Mouse (Mus musculus) heart, adult 2 months (tissue): ENCODE measurements around the gene Mfn1. TPM values are rescaled to one million over a fixed set of nuclear protein-coding genes. Genes with fewer than 3 reads are reported as not detected.

Experiments used
- DNase-seq, 2 experiments: peaks; one replicate each; pipeline ENCODE4 v3.0.0; 2021
- H3K27ac ChIP-seq: fragments of 200-600 bp; 2 replicates; pipeline ENCODE4 v1.8.1; 2022
- H3K27me3 ChIP-seq: fragments of 200-500 bp; 2 replicates; pipeline ENCODE4 v1.6.1; 2012; ENCODE audit warnings: mild to moderate bottlenecking, low read length, inconsistent platforms, mixed read lengths; ENCODE audit not compliant: control insufficient read depth, insufficient read depth
- H3K36me3 ChIP-seq: fragments of 200-500 bp; 2 replicates; pipeline ENCODE4 v1.6.1; 2012; ENCODE audit warnings: low read length, inconsistent platforms; ENCODE audit not compliant: control insufficient read depth, insufficient read depth
- H3K4me1 ChIP-seq: fragments of 200-500 bp; 2 replicates; pipeline ENCODE4 v1.6.1; 2011; ENCODE audit warnings: low read length; ENCODE audit not compliant: control insufficient read depth, insufficient read depth
- H3K4me3 ChIP-seq: fragments of 200-600 bp; 2 replicates; pipeline ENCODE4 v1.8.1; 2022
- H3K79me2 ChIP-seq: fragments of 200-500 bp; replicated peaks from 2 replicates; pipeline ENCODE4 v1.6.1; 2012; ENCODE audit warnings: mild to moderate bottlenecking, inconsistent platforms, low read length, moderate library complexity, mixed read lengths; ENCODE audit not compliant: control insufficient read depth, insufficient read depth
- H3K9ac ChIP-seq: fragments of 200-500 bp; 2 replicates; pipeline ENCODE4 v1.6.1; 2012; ENCODE audit warnings: low read depth, mild to moderate bottlenecking, control low read depth, inconsistent platforms, low read length, mixed read lengths
- CTCF ChIP-seq: fragments of 200-600 bp; IDR thresholded peaks from 2 replicates; pipeline ENCODE4 v1.8.1; 2022; ENCODE audit warnings: antibody characterized with exemption, mild to moderate bottlenecking, moderate library complexity
- EP300 ChIP-seq: fragments of 200-500 bp; IDR thresholded peaks from 2 replicates; pipeline ENCODE4 v1.6.1; 2011; ENCODE audit warnings: low read depth, low read length, control low read depth; ENCODE audit not compliant: insufficient read depth
- POLR2A ChIP-seq: fragments of 200-500 bp; IDR thresholded peaks from 2 replicates; pipeline ENCODE4 v1.6.1; 2011; ENCODE audit warnings: mild to moderate bottlenecking, low read depth, low read length, control low read depth; ENCODE audit not compliant: insufficient read depth
- WGBS: fragments of 180-500 bp; shearing (Covaris S2); methylation state at CpG from one replicate; pipeline ENCODE4 v1.1.7; 2018; 5-methylcytosine and 5-hydroxymethylcytosine counted together
- intact Hi-C: fragments of 180-260 bp; cut with DNase I; formaldehyde crosslinking; loops from one replicate; pipeline ENCODE4 v1.15.1; 2025
- polyA plus RNA-seq: library from polyadenylated mRNA; depleted of rRNA; stranded (reverse); fragments of >200 nt; gene quantifications from 2 replicates; pipeline ENCODE4 v1.2.3, GENCODE M21; 2012
- total RNA-seq, 2 experiments: library from RNA; stranded (reverse); gene quantifications; 2 replicates each; pipeline ENCODE4 v1.2.3; 2021

Gene Mfn1
- total and polyA plus RNA-seq, 3 experiments = 80.0 to 501 (median 384) TPM

DNA sequence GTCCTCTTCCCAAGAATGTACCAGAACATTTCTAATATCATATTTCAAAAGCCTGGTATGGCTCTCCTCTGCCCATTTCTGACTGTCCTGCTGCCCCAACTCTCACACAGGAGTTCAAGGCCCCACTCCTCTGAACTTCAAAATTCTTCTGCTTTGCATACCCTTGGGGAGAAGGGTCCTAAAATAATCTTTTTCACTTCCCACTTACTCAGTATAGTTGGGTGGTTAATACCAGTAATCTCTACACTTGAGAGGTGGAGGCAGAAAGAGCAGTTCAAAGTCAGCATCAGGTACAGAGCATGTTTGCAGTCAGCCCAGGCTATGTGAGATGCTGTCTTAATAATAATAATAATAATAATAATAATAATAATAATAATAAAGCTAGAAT is 38.3 kb upstream of the Mfn1 start:
- no peak overlapping the region for H3K9ac ChIP-seq
- H3K27ac ChIP-seq = no peak overlapping the region
- no peaks in the 10 kb centered on the region for H3K27me3 ChIP-seq
- TF ChIP-seq POLR2A = no peak
- no peak for TF ChIP-seq CTCF
- no peak for TF ChIP-seq EP300
- intact Hi-C loops = no loop called here
- H3K4me3 ChIP-seq = no peak overlapping the region
- H3K4me1 ChIP-seq = no peaks in the 10 kb centered on the region
- DNase-seq = no peak
- H3K36me3 ChIP-seq = no peaks in the 10 kb centered on the region
- no peaks in the 10 kb centered on the region for H3K79me2 ChIP-seq

DNA sequence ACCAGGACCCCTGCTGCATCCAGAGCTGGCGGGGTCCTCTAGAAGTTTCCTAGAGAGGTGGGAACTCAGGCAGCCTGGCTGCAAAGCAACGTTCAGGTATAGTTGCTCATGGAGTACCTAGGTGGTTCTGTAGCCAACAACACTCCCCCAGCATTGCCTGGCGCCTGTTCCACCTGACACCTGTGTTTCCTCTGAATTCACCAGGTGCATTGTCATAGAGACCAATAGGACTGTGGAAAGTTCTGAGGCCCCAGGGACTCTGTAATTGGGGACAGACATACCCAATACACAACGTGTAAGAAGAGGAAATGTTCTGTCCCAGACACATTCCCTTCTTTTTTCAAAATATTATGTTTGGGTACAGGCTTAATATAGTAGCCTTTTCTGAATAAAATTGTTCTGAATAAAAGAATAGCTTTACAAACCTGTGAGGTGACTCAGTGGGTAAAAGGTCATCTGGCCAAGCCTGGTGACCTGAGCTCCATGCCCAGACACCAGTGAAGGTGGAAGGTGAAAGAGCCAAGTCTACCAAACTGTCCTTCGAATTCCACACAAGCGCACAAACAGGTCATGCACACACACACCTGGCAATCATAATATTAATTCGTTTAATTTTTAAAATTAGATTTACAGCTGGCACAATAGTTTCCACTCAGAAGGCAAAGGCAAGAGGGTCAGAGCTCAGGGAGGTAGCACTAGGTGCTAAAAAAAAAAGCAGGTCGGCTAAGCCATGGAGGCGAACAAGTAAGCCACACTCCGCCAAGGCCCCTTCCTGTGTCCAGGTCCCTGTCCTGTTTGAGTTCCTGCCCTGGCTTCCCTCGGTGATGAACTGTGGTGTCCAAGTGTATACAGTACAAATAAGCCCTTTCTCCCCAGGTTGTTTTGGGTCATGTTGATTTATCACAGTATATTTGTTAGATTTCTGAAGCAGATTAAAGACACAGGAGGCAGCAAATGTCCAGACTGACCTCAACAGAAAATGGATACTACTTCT is 36.9 kb upstream of the Mfn1 start, which contains the start of gene Kcnmb3:
Gene Kcnmb3, minus strand, starts transcription at position 135 of the 994 bp plus-strand sequence.
- no peak within 1 kb of the TSS for H3K27ac ChIP-seq
- TF ChIP-seq EP300 = no peak
- WGBS = 71% methylated on average over 11 of the region's 11 CpGs
- H3K27me3 ChIP-seq = no peaks in the 10 kb centered on the region
- H3K9ac ChIP-seq = no peak within 1 kb of the TSS
- no peaks in the 10 kb centered on the region for H3K4me1 ChIP-seq
- intact Hi-C loops = no loop called here
- DNase-seq = no peak
- H3K79me2 ChIP-seq = no peaks in the 10 kb centered on the region
- no peak within 1 kb of the TSS for H3K4me3 ChIP-seq
- H3K36me3 ChIP-seq = no peaks in the 10 kb centered on the region

GRCm38 (mm10) chr3:32494387-32495087 is 34.7 kb upstream of the Mfn1 start:
- intact Hi-C loops = no loop called here
- H3K27me3 ChIP-seq = no peaks in the 10 kb centered on the region
- no peak overlapping the region for H3K9ac ChIP-seq
- TF ChIP-seq CTCF (peak; percentile 59), EP300 (no peak)
- no peak overlapping the region for H3K4me3 ChIP-seq
- WGBS = 84% methylated on average over 8 of the region's 8 CpGs
- no peaks in the 10 kb centered on the region for H3K79me2 ChIP-seq
- DNase-seq = peak in 1 of 2 experiments; percentile 21
- H3K36me3 ChIP-seq = no peaks in the 10 kb centered on the region
- H3K27ac ChIP-seq = no peak overlapping the region
- H3K4me1 ChIP-seq = no peaks in the 10 kb centered on the region

DNA sequence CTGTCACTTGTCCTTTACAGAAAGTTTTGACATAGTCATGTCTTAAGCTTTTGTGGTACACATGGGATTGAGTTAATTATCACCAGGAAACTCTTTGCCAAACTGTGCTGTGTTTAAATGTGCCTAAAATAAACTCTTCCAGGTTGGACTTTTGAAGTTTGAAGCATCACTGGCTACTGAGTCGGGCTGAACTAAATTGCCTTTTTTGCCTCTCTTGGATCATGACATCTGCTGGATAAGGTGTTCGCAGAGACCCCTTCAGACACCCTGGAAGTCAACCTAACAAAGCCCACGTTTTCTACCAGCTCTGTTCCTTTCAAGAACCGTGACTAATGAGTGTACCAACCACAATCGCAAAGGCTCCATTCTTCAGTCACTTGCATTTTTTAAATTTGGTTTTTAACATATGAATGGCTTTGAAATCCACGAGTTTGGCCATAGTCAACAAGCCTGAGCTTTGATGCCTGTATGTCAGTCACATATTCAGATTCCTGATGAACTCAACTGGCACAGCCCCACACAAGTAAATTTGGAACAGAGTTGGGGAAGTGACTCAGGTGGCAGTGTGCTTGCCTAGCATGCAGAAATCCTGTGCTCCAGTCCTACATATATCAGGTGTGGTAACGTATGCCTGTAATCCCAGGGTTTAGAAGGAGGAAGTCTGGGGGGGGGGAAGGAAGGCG is 34.0 kb upstream of the Mfn1 start:
- Histone ChIP-seq H3K4me1 (no peaks in the 10 kb centered on the region), H3K9ac (no peak overlapping the region), H3K79me2 (no peaks in the 10 kb centered on the region), H3K36me3 (no peaks in the 10 kb centered on the region), H3K27ac (no peak overlapping the region), H3K27me3 (no peaks in the 10 kb centered on the region), H3K4me3 (no peak overlapping the region)
- DNase-seq = no peak
- intact Hi-C loops = no loop called here
- TF ChIP-seq CTCF = no peak
- no peak for TF ChIP-seq EP300
- TF ChIP-seq POLR2A = no peak
- 78% methylated on average over 8 of the region's 8 CpGs for WGBS

- no peak overlapping the region for H3K27ac ChIP-seq
- H3K36me3 ChIP-seq = no peaks in the 10 kb centered on the region
- H3K9ac ChIP-seq = no peak overlapping the region
- H3K4me3 ChIP-seq = no peak overlapping the region
- no peaks in the 10 kb centered on the region for H3K4me1 ChIP-seq
- no peak for TF ChIP-seq CTCF
- no peak for TF ChIP-seq EP300
- TF ChIP-seq POLR2A = no peak
- intact Hi-C loops = no loop called here
- WGBS = 60% methylated on average over 8 of the region's 8 CpGs
- no peaks in the 10 kb centered on the region for H3K79me2 ChIP-seq
- H3K27me3 ChIP-seq = no peaks in the 10 kb centered on the region
- DNase-seq = no peak
Measured at GRCm38 (mm10) chr3:32495856-32496710, 33.2 kb upstream of the Mfn1 start.
